Mouse (Mus musculus) MEL (cell line): ENCODE data around the gene Coasy.

Experiments
- CTCF ChIP-seq, 3 experiments: IDR thresholded peaks in 2 of 3; conservative IDR thresholded peaks in 1 of 3; 2 replicates each; pipeline ENCODE4 v1.5.1; 2011 to 2012; ENCODE audit warnings: low read length in 3 of 3, low read depth in 2 of 3, mild to moderate bottlenecking in 2 of 3, improper control_type of control experiment in 1 of 3, inconsistent platforms in 1 of 3, mixed read lengths in 1 of 3, moderate library complexity in 1 of 3; ENCODE audit not compliant: control insufficient read depth in 1 of 3, insufficient read depth in 1 of 3, poor library complexity in 1 of 3, severe bottlenecking in 1 of 3
- ELF1 ChIP-seq: IDR thresholded peaks from 2 replicates; pipeline ENCODE4 v1.6.1; 2014; ENCODE audit warnings: low read depth, mild to moderate bottlenecking, inconsistent platforms, low read length, improper control_type of control experiment, moderate library complexity
- GABPA ChIP-seq: IDR thresholded peaks from 2 replicates; pipeline ENCODE4 v1.6.1; 2012; ENCODE audit warnings: low read depth, mild to moderate bottlenecking, inconsistent platforms, low read length, improper control_type of control experiment, moderate library complexity
- MAFK ChIP-seq: IDR thresholded peaks from 2 replicates; pipeline ENCODE4 v1.6.1; 2011; ENCODE audit warnings: low read depth, mild to moderate bottlenecking, low read length, improper control_type of control experiment, borderline replicate concordance
- MAZ ChIP-seq: IDR thresholded peaks from 2 replicates; pipeline ENCODE4 v1.6.1; 2012; ENCODE audit warnings: low read depth, mild to moderate bottlenecking, inconsistent platforms, low read length, improper control_type of control experiment
- POLR2A ChIP-seq, 2 experiments: IDR thresholded peaks; 2 replicates each; pipeline ENCODE4 v1.6.1; 2011 to 2012; ENCODE audit warnings: low read length in 2 of 2, mild to moderate bottlenecking in 2 of 2, control low read depth in 1 of 2, improper control_type of control experiment in 1 of 2, low read depth in 1 of 2, moderate library complexity in 1 of 2; ENCODE audit not compliant: control insufficient read depth in 1 of 2, insufficient read depth in 1 of 2, poor library complexity in 1 of 2
- RAD21 ChIP-seq: IDR thresholded peaks from 2 replicates; pipeline ENCODE4 v1.6.1; 2011; ENCODE audit warnings: mild to moderate bottlenecking, low read depth, low read length, improper control_type of control experiment

GRCm38 (mm10) chr11:101084246-101084645, 1.9 kb downstream of the Coasy start:
- TF ChIP-seq RAD21 = no peak
- no peak for TF ChIP-seq MAZ
- no peak for TF ChIP-seq CTCF (IDR thresholded peaks at IDR 0.05 in 2 of 3, conservative IDR thresholded peaks at IDR 0.05 in 1 of 3; ENCODE audit: control insufficient read depth in 1 of 3, insufficient read depth in 1 of 3, low read depth in 2 of 3, low read length in 3 of 3, poor library complexity in 1 of 3, severe bottlenecking in 1 of 3)
- TF ChIP-seq ELF1 = no peak
- no peak for TF ChIP-seq POLR2A (IDR thresholded peaks at IDR 0.05; ENCODE audit: control insufficient read depth in 1 of 2, insufficient read depth in 1 of 2, low read depth in 1 of 2, low read length in 2 of 2, poor library complexity in 1 of 2)
- TF ChIP-seq MAFK = no peak
- no peak for TF ChIP-seq GABPA
